Mouse (Mus musculus) gastrocnemius, postnatal 10 days (tissue): Measurements from ENCODE around the gene Armc12. TPM values are rescaled to one million over a fixed set of nuclear protein-coding genes. Genes with fewer than 3 reads are reported as not detected.

ENCODE experiments used
- DNase-seq: peaks from one replicate; pipeline ENCODE4 v3.0.0; 2021; ENCODE audit warnings: mixed read lengths
- microRNA-seq, 2 experiments: library from miRNA; unstranded; fragments of <30 nt; microRNA quantifications; one replicate each; pipeline ENCODE4 v1.2.0; 2021
- total RNA-seq, 2 experiments: library from RNA; stranded (reverse); gene quantifications; 2 replicates each; pipeline ENCODE4 v1.2.3; 2021

The Armc12 gene
- total RNA-seq, 2 experiments from 2014 or later, result not detected

- DNase-seq, result no peak
Observed at GRCm38 (mm10) chr17:28588591-28588990, 58.0 kb downstream of the Armc12 start.

Small RNA genes lying within 50 kb of the gene (microRNA-seq; reads per million reads assigned to microRNA genes)
- gene Gm25195 (0 reads per million in 2 experiments), gene Mir6969 (0 reads per million in 2 experiments)

Other genes with a start within 250 kb of the Armc12 start
- gene Fance, start 217.3 kb upstream of the Armc12 start, total RNA-seq, result 10 to 100 TPM; 14.8 to 20.1 TPM
- 100 to 1,000 TPM; 699 to 738 TPM for gene Rpl10a, start 202.3 kb upstream of the Armc12 start, total RNA-seq
- gene Tead3, start 180.0 kb upstream of the Armc12 start, total RNA-seq, result 10 to 100 TPM in 1 of 2 experiments, 1 to 10 TPM in 1; 10.0 to 14.8 TPM
- under 1 TPM; 0.40 to 0.50 TPM for gene Tulp1, start 165.6 kb upstream of the Armc12 start, total RNA-seq
- 10 to 100 TPM in 1 of 2 experiments, 1 to 10 TPM in 1; 6.0 to 14.4 TPM for gene Fkbp5, start 13.3 kb upstream of the Armc12 start, total RNA-seq
- not detected for gene Clpsl2, start 18.6 kb downstream of the Armc12 start, total RNA-seq
- gene Clps, start 30.0 kb downstream of the Armc12 start, total RNA-seq, result not detected
- not detected for gene Lhfpl5, start 44.8 kb downstream of the Armc12 start, total RNA-seq
- gene Srpk1, start 91.9 kb downstream of the Armc12 start, total RNA-seq, result 10 to 100 TPM; 28.5 to 36.2 TPM
- 1 to 10 TPM; 1.2 TPM for gene Slc26a8, start 159.4 kb downstream of the Armc12 start, total RNA-seq
- 10 to 100 TPM; 59.8 to 62.8 TPM for gene Mapk14, start 160.5 kb downstream of the Armc12 start, total RNA-seq
- under 1 TPM in 1 of 2 experiments, not detected in 1; 0.93 TPM for gene AC170998.1, start 195.3 kb downstream of the Armc12 start, total RNA-seq
- gene Mapk13, start 238.5 kb downstream of the Armc12 start, total RNA-seq, result under 1 TPM; 0.90 to 0.92 TPM